Mouse (Mus musculus) heart, embryonic 13.5 days (tissue): Measurements from ENCODE around the gene Mymk. TPM values are rescaled to one million over a fixed set of nuclear protein-coding genes. Genes with fewer than 3 reads are reported as not detected.
A peak's percentile ranks its signal among the peaks of the same experiment; 100 is the strongest.

Experiments
- ATAC-seq: fragments of 200-750 bp; cut with Nextera tagmentation; 2 replicates; pipeline ENCODE4 v1.8.0; 2017; ENCODE audit warnings: moderate TSS enrichment; ENCODE audit not compliant: insufficient number of reproducible peaks, low FRiP score, low TSS enrichment; ENCODE audit errors: extremely low read depth
- H3K27ac ChIP-seq: fragments of 300-500 bp; sonication (generic); replicated peaks from 2 replicates; pipeline ENCODE4 v1.5.1; 2015; ENCODE audit warnings: moderate library complexity, mild to moderate bottlenecking, inconsistent platforms
- H3K27me3 ChIP-seq: fragments of 300-500 bp; sonication (generic); replicated peaks from 2 replicates; pipeline ENCODE4 v1.6.1; 2015; ENCODE audit warnings: mild to moderate bottlenecking, inconsistent platforms
- H3K36me3 ChIP-seq: fragments of 300-500 bp; sonication (generic); 2 replicates; pipeline ENCODE4 v1.6.1; 2015; ENCODE audit warnings: mild to moderate bottlenecking, inconsistent platforms
- H3K4me1 ChIP-seq: fragments of 300-500 bp; sonication (generic); 2 replicates; pipeline ENCODE4 v1.6.1; 2015; ENCODE audit warnings: inconsistent platforms
- H3K4me2 ChIP-seq: fragments of 300-500 bp; sonication (generic); 2 replicates; pipeline ENCODE4 v1.6.1; 2015; ENCODE audit warnings: inconsistent platforms, mild to moderate bottlenecking, moderate library complexity
- H3K4me3 ChIP-seq: fragments of 300-500 bp; sonication (generic); 2 replicates; pipeline ENCODE4 v1.5.1; 2015; ENCODE audit warnings: moderate library complexity, mild to moderate bottlenecking, inconsistent platforms
- H3K9ac ChIP-seq: fragments of 300-500 bp; sonication (generic); 2 replicates; pipeline ENCODE4 v1.6.1; 2015; ENCODE audit warnings: inconsistent platforms, mild to moderate bottlenecking, moderate library complexity
- H3K9me3 ChIP-seq: fragments of 300-500 bp; sonication (generic); 2 replicates; pipeline ENCODE4 v1.6.1; 2016; ENCODE audit warnings: inconsistent platforms
- WGBS: fragments of 180-500 bp; shearing (Covaris S2); methylation state at CpG from one replicate; pipeline ENCODE4 v1.1.7; 2015; ENCODE audit warnings: mixed read lengths; 5-methylcytosine and 5-hydroxymethylcytosine counted together
- polyA plus RNA-seq: library from polyadenylated mRNA; unstranded; fragments of >200 nt; fragmentation: Nextera tagmentation; extraction: Ambion mirVana; gene quantifications from 2 replicates; pipeline ENCODE4 v1.2.1, GENCODE M21; 2015

Gene Mymk
- polyA plus RNA-seq, 1 experiment from 2014 or later, result 0.41 TPM

DNA sequence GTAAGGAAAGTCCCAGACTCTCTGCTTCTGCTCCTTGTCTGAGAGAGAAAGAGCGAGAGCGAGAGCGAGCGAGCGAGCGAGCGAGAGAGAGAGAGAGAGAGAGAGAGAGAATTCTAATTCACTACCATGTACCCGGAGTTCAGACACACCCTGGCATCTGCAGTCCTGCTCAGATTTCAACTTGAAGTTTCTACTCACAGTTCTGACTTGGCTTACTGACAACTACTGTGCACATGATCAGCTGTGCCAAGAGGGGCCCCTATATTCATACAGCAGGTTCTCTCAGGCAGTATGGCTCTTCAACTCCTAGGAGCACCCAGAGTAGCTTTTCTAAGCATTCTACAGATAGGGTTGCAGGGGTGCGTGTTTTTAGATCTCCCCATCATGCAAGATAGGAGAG, 12.8 kb downstream of the Mymk start:
- 73% methylated on average over 9 of the region's 9 CpGs for WGBS
- peaks cover 37% of the 10 kb centered on the region for H3K4me1 ChIP-seq
- ATAC-seq, result no peak
- H3K9ac ChIP-seq, result no peak overlapping the region
- no peaks in the 10 kb centered on the region for H3K36me3 ChIP-seq
- no peak overlapping the region for H3K4me2 ChIP-seq
- no peaks in the 10 kb centered on the region for H3K9me3 ChIP-seq
- H3K27ac ChIP-seq, result no peak overlapping the region
- H3K4me3 ChIP-seq, result no peak overlapping the region
- no peaks in the 10 kb centered on the region; the same call in 1 of the 2 replicates for H3K27me3 ChIP-seq

DNA sequence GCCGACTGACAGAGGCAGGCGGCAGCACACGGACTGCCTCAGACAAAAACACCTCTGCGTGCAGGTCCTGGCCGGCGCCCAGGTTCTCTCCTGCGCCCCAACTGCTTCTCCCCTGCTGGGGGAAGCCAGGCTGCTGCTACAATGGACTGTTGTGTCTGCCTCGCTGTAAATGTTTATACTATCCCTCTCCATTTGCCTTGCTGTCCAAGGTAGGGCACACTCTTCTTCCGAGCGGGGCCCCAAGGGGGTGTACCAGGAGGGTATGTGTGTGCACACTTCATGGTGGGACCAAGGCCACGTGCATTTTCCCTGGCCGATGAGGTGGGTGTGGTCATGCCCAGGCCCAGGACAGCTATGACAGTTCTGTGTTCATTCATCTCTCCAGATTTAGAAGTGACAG, 13.2 kb downstream of the Mymk start:
- ATAC-seq, result no peak
- H3K27ac ChIP-seq, result no peak overlapping the region
- no peaks in the 10 kb centered on the region for H3K9me3 ChIP-seq
- H3K4me3 ChIP-seq, result no peak overlapping the region
- no peaks in the 10 kb centered on the region for H3K36me3 ChIP-seq
- no peak overlapping the region for H3K4me2 ChIP-seq
- peaks cover 37% of the 10 kb centered on the region for H3K4me1 ChIP-seq
- H3K27me3 ChIP-seq, result no peaks in the 10 kb centered on the region; the same call in 1 of the 2 replicates
- 0 out of 2 replicates have a peak overlapping the region, but pooled peaks have one; percentile 33 for H3K9ac ChIP-seq
- WGBS, result 50% methylated on average over 12 of the region's 12 CpGs

DNA sequence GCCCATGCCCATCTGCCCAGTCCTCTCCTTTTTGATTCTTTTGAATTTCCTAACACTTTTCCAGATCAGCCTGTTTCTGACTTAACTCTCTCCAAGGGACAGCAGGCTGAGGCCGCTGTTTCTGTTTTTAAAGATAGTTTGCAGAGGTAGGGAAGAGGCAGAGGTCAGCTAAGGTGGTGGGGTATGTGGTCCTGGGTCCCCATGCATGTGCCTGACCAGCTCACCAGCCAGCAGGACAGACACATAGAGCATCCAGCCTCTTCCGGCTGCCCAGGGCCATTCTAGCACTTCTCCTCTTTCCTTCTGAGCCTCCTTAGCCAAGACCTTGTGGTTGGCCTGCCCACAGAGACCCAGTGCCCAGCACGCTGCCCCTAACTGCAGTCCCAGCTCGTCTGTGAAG, 13.7 kb downstream of the Mymk start:
- Histone ChIP-seq H3K9me3 (no peaks in the 10 kb centered on the region), H3K9ac (0 out of 2 replicates have a peak overlapping the region, but pooled peaks have one; percentile 33), H3K4me2 (no peak overlapping the region), H3K4me1 (peaks cover 37% of the 10 kb centered on the region), H3K27ac (no peak overlapping the region), H3K27me3 (no peaks in the 10 kb centered on the region; the same call in 1 of the 2 replicates), H3K36me3 (no peaks in the 10 kb centered on the region), H3K4me3 (no peak overlapping the region)
- no peak for ATAC-seq
- 57% methylated on average over 4 of the region's 4 CpGs for WGBS

DNA sequence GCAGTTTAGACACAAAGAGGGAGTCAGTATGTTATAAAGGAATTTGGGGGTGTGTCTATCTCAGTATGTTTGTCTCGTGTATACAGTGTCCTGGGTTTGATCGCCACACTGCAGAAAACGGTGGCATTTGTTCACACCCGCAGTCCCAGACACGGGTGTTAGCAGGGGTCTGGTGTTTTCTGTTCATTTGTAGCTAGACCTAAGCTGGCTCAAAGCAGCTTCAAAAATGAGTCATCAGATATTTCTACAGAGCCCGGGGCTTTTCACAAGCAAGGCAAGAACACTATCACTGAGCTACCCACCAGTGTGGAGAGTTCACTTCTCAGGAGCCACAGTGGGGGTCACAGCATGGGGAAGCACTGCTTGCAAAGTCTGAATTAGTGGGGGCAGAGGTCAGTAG, 22.6 kb downstream of the Mymk start:
- Histone ChIP-seq H3K36me3 (no peaks in the 10 kb centered on the region), H3K9ac (no peak overlapping the region), H3K4me3 (no peak overlapping the region), H3K27ac (no peak overlapping the region), H3K9me3 (no peaks in the 10 kb centered on the region), H3K4me2 (no peak overlapping the region), H3K4me1 (no peaks in the 10 kb centered on the region), H3K27me3 (0 out of 2 replicates have a peak, but pooled peaks cover 6% of the 10 kb centered on the region)
- WGBS, result 65% methylated on average over 6 of the region's 6 CpGs
- no peak for ATAC-seq

DNA sequence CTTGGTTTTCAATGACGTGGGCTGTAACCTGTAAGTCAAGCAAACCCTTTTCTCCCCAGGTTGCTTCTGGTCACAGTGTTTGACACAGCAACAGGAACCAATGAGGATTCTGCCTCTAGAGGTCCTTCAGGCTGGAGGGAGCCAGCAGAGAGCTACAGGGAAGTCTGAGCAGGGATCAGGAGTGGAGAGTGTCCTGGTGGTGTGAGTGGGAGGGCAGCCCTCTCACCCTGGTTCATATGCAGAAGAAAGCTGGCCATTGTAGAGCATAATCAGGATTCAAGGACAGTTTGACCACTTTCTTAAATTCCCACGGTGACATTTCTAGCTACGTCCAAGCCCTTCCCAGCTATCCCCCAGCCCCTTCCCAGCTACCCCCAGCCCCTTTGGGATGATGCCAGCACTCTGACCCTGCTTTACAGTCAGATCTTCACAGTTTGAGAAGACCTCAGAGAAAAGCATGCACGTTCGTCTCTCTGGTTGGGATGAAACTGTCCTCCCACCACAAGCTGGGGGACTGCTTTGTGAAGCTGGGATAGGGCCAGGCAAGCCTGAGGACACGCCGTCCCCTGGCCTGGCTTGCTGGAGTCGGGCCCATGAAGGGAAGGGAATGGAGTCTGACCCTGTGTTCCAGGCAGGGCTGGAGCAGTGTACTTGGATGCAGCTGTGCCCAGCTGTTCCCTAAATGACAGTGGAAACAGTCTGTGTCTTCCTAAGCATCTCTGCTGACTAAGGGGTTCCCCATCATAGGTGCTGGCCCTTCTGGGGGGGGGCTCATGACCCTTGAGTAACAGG, 25.8 kb downstream of the Mymk start:
- no peaks in the 10 kb centered on the region for H3K9me3 ChIP-seq
- no peaks in the 10 kb centered on the region for H3K36me3 ChIP-seq
- H3K4me1 ChIP-seq, result peaks cover 9% of the 10 kb centered on the region; the same call in 1 of the 2 replicates
- H3K4me2 ChIP-seq, result no peak overlapping the region
- no peak overlapping the region for H3K4me3 ChIP-seq
- no peak overlapping the region for H3K27ac ChIP-seq
- no peak overlapping the region for H3K9ac ChIP-seq
- ATAC-seq, result no peak
- peaks cover 18% of the 10 kb centered on the region for H3K27me3 ChIP-seq
- WGBS, result 63% methylated on average over 8 of the region's 8 CpGs

DNA sequence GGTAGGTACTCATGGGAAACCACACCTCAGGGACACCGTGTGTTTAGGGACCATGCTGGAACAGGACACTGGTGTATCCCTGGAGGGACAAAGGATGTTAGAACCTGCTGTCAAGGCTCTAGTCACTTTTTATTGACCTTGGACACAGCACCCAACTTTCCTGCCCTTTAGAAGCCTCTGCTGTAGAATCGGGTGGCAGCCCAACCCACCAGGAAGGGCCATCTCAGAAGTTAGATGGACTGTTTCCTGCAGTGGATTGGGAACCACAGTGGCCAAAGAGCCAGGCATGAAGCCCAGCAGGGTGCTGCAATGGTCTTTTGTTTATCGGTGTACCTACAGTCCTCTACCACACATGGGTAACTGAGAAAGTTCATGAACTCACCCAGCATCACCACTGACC, 27.3 kb downstream of the Mymk start:
- no peaks in the 10 kb centered on the region for H3K9me3 ChIP-seq
- H3K4me3 ChIP-seq, result no peak overlapping the region
- H3K4me1 ChIP-seq, result peaks cover 10% of the 10 kb centered on the region; the same call in 1 of the 2 replicates
- peaks cover 23% of the 10 kb centered on the region for H3K27me3 ChIP-seq
- H3K27ac ChIP-seq, result no peak overlapping the region
- ATAC-seq, result no peak
- WGBS, result 73% methylated on average over 3 of the region's 3 CpGs
- no peaks in the 10 kb centered on the region for H3K36me3 ChIP-seq
- H3K9ac ChIP-seq, result no peak overlapping the region
- H3K4me2 ChIP-seq, result no peak overlapping the region

DNA sequence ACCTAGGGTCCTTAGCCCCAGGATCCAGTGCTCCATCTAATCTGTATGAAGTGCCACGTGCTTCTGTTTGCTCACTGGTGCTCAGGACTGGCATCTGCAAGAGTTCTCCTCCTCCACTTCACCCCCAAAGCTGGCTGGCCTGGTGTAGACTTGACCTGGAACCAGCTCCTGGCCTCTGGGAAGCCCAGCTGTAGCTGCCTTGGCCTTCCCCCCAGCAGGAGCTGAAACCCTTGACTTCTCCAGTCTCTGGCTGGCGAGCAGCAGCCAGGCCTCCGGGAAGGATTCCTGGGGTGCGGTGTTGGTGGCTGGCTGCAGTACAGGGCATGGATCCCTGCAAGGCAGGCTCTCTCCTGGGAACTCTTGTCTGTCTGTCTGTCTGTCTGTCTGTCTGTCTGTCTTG, 27.8 kb downstream of the Mymk start:
- Histone ChIP-seq H3K9me3 (no peaks in the 10 kb centered on the region), H3K27ac (no peak overlapping the region), H3K4me2 (no peak overlapping the region), H3K36me3 (no peaks in the 10 kb centered on the region), H3K27me3 (peaks cover 27% of the 10 kb centered on the region), H3K4me3 (no peak overlapping the region), H3K9ac (no peak overlapping the region), H3K4me1 (peaks cover 10% of the 10 kb centered on the region; the same call in 1 of the 2 replicates)
- no peak for ATAC-seq
- 74% methylated on average over 4 of the region's 4 CpGs for WGBS

DNA sequence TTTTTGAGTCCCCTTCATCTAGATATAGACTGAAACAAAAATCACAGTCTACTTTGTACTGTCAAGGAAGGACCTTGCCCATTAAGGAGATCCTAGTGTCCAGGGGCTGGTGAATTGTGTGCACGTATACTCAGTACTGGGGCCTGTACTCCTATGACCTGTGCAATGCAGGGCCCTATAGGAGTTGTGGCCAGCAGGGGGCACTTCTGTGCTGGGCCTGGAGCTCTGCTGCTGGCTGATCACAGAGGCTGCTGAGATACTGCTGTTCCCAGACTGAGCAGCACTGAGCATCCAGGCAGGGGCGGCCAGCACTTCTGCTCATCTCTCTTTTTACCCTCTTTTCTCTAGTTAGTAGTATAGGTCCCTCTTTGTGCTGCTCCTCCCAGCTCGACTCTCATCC, 28.5 kb downstream of the Mymk start:
- H3K4me2 ChIP-seq, result no peak overlapping the region
- peak; percentile 61; the same call in 1 of the 2 replicates for ATAC-seq
- peaks cover 10% of the 10 kb centered on the region; the same call in 1 of the 2 replicates for H3K4me1 ChIP-seq
- H3K36me3 ChIP-seq, result no peaks in the 10 kb centered on the region
- H3K9ac ChIP-seq, result no peak overlapping the region
- WGBS, result 16% methylated on average over 3 of the region's 3 CpGs
- H3K9me3 ChIP-seq, result no peaks in the 10 kb centered on the region
- H3K27me3 ChIP-seq, result peaks cover 31% of the 10 kb centered on the region
- no peak overlapping the region for H3K4me3 ChIP-seq
- no peak overlapping the region for H3K27ac ChIP-seq

DNA sequence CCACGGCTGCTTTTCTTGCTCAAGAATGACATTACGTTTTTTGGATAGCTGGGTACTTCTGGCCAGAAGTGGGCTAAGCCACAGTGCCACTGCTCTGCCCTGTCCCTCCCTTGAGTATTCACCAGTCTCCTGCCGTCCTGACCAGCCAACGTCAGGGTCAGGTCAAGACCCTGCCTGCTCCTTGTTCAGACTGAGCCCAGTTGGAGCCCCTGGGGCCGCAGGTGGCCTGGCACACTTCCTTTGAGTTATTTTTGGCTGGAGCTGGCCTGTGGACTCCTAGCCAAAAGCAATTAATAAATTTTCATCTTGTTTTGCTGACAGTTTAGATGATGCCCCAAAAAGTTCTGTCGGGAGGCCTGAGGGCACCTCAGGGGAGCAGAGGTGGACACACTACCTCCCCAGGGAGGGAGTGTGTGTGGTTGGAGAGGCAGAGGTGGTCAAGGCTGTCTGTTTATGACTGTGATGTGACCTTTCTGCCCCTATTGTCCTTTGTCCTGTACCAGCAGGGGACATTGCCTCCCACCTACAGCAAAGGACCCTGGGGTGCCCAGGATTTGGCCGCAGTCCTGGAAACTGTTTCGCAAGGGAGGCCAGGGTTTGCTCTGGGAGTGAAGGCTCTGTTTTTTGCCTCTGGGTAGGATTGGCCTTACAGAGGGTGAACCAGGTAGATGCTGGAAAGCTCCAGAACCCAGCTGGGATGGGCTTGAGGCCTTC, 29.7 kb downstream of the Mymk start:
- no peak overlapping the region for H3K27ac ChIP-seq
- H3K36me3 ChIP-seq, result no peaks in the 10 kb centered on the region
- ATAC-seq, result no peak
- 62% methylated on average over 8 of the region's 8 CpGs for WGBS
- H3K9me3 ChIP-seq, result no peaks in the 10 kb centered on the region
- no peak overlapping the region for H3K4me2 ChIP-seq
- H3K27me3 ChIP-seq, result peaks cover 39% of the 10 kb centered on the region
- no peak overlapping the region for H3K4me3 ChIP-seq
- no peak overlapping the region for H3K9ac ChIP-seq
- peaks cover 10% of the 10 kb centered on the region; the same call in 1 of the 2 replicates for H3K4me1 ChIP-seq

DNA sequence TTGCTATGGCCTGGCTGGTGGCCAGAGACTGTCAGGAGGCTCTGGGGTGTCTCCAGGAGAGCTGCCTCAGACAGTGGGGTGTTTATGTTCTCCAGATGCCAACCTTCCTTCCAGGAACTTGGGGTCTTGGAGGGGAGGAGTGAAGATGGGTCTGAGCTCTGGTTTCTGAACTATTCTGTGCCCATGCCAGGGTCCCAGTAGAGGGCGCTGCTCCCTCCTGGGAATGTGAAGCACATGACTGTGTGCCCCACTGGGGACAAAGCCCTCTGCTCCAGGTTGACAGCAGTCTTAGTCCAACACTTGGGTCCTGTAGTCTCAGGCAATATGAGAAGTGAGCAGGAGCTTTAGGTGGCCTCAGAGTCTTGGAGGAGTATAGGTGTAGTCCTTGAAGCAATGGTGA, 32.7 kb downstream of the Mymk start:
- WGBS, result 5% methylated on average over 1 of the region's 1 CpGs
- no peak overlapping the region for H3K4me2 ChIP-seq
- H3K27ac ChIP-seq, result no peak overlapping the region
- H3K4me1 ChIP-seq, result peaks cover 10% of the 10 kb centered on the region; the same call in 1 of the 2 replicates
- no peaks in the 10 kb centered on the region for H3K36me3 ChIP-seq
- no peaks in the 10 kb centered on the region for H3K9me3 ChIP-seq
- H3K4me3 ChIP-seq, result no peak overlapping the region
- H3K27me3 ChIP-seq, result peaks cover 34% of the 10 kb centered on the region
- no peak overlapping the region for H3K9ac ChIP-seq
- no peak for ATAC-seq

DNA sequence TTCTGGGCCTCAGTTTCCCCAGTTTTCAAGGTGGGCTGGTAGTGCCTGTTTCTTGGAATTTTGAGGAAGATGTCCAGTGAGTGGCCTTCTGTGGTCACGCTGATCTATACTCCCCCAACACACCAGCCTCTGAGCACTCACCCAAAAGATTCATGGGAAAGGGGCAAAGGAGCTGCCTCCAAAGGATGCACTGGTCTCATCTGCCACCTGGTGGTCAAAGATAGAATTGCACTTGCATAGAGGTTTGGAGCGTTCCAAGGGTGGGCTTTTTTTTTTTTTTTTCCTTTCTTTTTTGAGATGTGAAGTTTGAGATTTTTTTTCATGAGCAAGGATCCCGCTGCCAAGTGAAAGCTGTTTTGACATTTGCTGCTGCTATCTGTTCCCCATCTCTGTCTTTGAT, 33.4 kb downstream of the Mymk start:
- H3K27ac ChIP-seq, result no peak overlapping the region
- no peaks in the 10 kb centered on the region for H3K9me3 ChIP-seq
- H3K27me3 ChIP-seq, result peaks cover 34% of the 10 kb centered on the region
- WGBS, result 5% methylated on average over 3 of the region's 3 CpGs
- H3K4me3 ChIP-seq, result no peak overlapping the region
- peaks cover 10% of the 10 kb centered on the region; the same call in 1 of the 2 replicates for H3K4me1 ChIP-seq
- ATAC-seq, result no peak
- no peak overlapping the region for H3K4me2 ChIP-seq
- no peaks in the 10 kb centered on the region for H3K36me3 ChIP-seq
- no peak overlapping the region for H3K9ac ChIP-seq
